In genomic region chr2:59712484-59712883, GRCm38 (mm10) we compare ENCODE assay signal across 11 mouse cellular contexts.
"Had no signal": no experiment of that assay in that cellular context is flagged by ENCODE, and none has a peak within 500 bp of the region (broad histone marks: within the 10 kb centered on the region; RNA-seq: fewer than 3 reads in every experiment).

No protein-coding gene starts in this region.

- H3K27me3 ChIP-seq: liver, embryonic 13.5 days; neural tube, embryonic 12.5 days had no signal

- H3K4me1 ChIP-seq: liver, embryonic 13.5 days; neural tube, embryonic 12.5 days had no signal

- ATAC-seq: liver, postnatal 0 days had no signal

- H3K4me3 ChIP-seq: left cerebral cortex, adult 2 months; liver, embryonic 13.5 days; megakaryocyte, embryonic 14.5 days; neural tube, embryonic 12.5 days had no signal

- DNase-seq: kidney, adult 18-20 months; kidney, postnatal 10 days; kidney, postnatal 4 days; liver; liver, embryonic 13.5 days; liver, postnatal 0 days; thymus, postnatal 4 days had no signal

- H3K9ac ChIP-seq: liver, embryonic 13.5 days; liver, postnatal 0 days; neural tube, embryonic 12.5 days had no signal

- H3K9me3 ChIP-seq: liver, embryonic 13.5 days; megakaryocyte, embryonic 14.5 days; neural tube, embryonic 12.5 days had no signal

- H3K27ac ChIP-seq: left cerebral cortex, adult 2 months; liver, embryonic 13.5 days; macrophage; neural tube, embryonic 12.5 days had no signal

- H3K4me2 ChIP-seq: liver, embryonic 13.5 days; neural tube, embryonic 12.5 days had no signal

- H3K36me3 ChIP-seq: liver, embryonic 13.5 days; neural tube, embryonic 12.5 days had no signal
